Mouse (Mus musculus): ENCODE results near the gene Rbm20.

The Rbm20 gene

DNA sequence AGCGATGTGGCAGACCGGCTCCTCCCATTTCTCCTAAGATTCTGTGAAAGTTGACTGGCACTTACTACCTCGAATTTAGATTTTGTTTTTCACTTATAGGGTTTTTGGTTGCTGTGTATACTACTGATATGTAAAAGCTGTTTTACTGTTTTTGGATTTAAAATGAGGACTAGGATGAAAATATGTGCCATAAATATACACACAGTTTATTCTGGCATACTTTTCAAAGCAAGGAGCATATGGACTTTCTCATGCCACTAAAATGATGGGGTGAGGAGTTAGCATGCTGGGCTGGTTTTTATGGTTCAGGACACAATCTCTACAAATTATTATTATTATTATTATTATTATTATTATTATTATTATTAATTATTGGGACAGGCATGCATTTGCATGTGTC is 133.5 kb downstream of the Rbm20 start:
- DNase-seq (ENCODE audit: extremely low spot score), result no peak

DNA sequence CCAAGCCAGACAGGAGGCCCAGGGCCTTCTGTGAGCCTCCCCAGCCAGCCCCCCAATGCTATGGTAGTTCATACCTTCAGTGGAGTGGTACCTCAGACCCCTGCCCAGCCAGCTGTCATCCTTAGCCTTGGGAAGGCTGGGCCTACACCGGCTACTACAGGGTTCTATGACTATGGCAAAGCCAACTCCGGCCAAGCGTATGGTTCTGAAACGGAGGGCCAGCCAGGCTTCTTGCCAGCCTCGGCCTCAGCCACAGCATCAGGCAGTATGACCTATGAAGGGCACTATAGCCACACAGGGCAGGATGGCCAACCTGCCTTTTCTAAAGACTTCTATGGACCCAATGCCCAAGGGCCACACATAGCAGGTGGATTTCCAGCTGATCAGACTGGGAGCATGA is 136.5 kb downstream of the Rbm20 start:
- no peak for DNase-seq (ENCODE audit: extremely low spot score)

DNA sequence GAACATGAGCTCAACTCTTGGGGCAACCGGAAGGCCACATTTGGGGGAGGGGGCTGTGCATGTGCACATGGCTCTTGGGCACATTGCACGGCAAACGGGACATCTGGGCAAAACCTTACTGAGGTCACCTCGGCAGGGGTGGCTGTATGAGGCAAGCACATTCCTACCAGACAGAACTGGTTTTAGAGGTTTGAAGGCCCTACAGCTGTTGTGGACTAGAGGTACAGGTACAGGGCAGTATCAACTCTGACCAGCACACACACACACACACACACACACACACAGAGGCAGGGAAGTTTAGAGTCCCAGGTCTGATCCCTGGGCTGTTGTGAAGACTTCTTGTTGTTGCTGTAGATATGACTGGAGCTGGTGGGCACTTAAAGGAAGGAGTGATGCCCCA is 138.6 kb downstream of the Rbm20 start:
- no peak for DNase-seq (ENCODE audit: extremely low spot score)

DNA sequence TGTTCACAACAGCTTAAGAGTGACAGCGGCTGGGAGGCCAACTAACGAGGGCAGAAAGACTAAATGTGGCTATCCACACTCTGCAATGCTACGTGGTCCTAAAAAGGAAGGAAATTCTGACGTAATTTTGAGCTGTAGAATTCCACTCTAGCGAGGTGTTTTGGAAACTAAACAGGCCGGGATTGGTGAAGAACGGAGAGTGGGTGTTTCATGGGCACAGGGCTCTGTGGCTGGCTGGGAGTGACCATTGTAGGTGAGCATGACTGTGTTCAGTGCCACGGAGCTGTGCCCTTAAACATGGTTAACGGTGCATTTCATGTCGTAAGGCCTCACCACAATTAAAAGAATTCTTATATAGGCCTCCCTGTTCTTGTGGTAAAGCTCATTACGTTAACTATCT is 139.1 kb downstream of the Rbm20 start:
- DNase-seq (ENCODE audit: extremely low spot score), result no peak

DNA sequence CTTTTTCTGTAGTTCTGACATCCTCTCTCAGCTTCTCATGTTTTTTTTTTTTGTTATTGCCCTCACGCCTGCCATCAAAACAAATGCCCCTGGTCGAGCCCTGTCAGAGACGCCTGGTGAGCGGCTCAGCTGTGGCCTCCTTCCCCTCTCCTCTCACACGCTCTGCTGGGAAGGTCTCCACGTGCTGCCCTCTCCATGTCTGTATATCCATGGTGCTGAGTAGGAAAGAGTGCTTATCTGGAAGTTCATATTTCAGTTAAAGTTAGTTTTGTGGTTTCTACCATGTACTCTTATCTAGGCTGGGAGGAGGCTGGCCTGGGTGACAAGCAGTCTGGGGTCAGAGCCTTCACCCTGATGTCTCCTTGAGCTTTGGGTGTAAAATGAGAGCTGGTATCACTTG is 142.2 kb downstream of the Rbm20 start:
- DNase-seq (ENCODE audit: extremely low spot score), result no peak

DNA sequence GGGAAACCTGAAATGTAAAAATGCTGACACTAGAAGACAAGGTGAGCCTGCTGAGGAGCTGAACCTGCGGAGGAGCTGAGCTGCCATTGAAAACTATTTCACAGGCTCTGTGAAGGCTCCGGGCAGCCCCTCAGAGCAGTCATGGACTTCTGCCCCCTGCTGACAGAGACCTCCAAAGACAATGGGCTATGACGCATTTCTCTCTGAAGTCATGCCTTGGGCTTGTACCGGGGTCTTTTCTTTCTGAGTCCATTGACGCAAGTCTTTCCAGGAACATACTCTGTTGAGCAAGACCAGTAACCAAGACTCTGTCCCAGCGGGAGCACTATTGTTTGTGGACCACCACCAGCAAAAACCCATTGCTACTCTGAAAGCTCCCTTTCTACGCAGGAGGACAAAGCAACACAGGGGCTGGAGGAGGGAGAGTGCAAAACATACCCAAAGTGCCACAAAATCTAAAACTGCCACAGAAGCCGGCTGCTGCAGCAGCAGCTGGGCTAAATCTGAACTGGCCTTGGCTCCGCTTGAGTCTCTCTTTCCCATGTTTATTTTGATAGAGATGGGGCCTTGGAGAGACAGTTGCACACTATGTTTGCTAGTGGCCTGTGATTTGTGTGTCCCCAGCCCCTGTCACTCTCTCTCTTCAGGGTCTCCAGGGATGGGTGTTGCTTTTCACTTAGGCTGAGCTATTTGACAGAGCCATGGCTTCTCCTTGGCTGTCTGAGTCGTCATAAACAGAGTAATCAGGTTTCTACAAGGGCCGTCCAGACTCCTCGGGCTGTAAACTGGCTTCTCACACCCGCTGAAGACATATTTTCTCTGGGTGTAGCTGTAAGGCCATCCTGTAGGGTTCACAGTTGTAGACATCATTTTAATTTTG is 144.4 kb downstream of the Rbm20 start:
- no peak for DNase-seq (ENCODE audit: extremely low spot score)

DNA sequence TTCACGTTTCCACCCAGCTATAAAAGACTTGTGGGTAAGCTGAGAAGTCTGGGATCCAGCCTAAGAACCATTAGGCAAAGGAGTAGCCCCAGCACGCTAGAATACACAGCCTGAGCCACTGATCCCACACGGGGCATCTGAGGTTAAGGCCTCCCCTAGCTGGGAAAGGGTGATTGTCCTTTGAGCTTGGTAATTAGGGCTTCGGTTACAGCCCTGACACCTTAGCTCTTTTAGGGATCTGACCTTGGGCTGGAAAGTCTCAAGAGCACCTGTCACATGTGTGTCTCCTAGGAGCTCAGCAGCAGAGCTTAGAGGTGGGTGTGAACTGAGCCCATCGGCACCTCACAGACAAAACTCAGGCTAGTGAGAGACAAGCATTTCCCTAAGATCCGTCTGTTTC is 146.7 kb downstream of the Rbm20 start:
- no peak for DNase-seq (ENCODE audit: extremely low spot score)

DNA sequence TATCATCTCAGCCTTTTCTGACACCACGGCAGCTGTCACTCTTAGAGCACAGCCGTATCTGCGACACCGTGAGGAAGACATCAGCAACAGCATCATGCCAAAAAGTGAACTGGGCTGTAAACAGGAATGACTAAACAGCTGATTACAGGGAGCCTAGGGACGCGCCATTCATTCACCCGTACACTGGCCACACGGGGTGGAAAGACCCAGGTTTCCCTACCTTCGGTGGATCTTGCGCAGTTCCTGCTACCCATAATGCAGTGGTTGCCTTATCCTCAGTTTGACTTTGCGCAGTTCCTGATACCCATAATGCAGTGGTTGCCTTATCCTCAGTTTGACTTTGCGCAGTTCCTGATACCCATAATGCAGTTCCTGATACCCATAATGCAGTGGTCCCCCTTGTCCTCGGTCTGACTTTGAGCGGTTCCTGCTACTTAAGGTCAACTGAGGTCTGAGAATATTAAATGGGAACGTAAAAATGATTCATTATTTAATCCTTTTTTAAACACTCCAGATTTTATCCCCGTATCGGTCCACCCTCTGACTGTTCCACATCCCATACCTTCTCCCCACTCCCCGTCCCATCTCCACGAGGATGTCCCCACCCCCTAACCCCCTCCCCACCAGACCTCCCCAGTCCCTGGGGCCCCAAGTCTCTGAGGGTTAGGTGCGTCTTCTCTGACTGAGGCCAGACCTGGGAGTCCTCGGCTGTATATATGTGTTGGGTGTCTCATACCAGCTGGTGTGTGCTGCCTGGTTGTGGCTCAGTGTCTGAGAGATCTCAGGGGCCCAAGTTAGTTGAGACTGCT is 148.0 kb downstream of the Rbm20 start:
- DNase-seq (ENCODE audit: extremely low spot score), result no peak

DNA sequence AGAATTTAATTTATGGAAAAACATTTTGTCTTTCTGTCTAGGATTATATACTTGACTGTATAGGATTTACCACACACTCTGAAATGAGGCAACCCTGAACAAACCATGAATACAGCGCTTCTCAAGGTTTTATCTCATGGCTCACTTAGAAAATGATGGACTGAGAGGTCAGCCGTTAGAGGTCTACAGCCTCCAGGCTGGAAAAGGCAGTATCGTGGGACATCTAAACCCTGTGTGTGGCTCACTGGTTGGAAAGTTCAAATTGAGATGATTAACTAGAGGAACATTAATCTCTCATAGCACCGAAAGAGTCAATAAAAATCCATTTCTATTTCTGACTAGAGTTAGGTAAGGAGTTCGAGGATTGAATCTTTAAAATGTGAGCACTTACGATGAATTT is 152.9 kb downstream of the Rbm20 start:
- DNase-seq (ENCODE audit: extremely low spot score), result no peak

DNA sequence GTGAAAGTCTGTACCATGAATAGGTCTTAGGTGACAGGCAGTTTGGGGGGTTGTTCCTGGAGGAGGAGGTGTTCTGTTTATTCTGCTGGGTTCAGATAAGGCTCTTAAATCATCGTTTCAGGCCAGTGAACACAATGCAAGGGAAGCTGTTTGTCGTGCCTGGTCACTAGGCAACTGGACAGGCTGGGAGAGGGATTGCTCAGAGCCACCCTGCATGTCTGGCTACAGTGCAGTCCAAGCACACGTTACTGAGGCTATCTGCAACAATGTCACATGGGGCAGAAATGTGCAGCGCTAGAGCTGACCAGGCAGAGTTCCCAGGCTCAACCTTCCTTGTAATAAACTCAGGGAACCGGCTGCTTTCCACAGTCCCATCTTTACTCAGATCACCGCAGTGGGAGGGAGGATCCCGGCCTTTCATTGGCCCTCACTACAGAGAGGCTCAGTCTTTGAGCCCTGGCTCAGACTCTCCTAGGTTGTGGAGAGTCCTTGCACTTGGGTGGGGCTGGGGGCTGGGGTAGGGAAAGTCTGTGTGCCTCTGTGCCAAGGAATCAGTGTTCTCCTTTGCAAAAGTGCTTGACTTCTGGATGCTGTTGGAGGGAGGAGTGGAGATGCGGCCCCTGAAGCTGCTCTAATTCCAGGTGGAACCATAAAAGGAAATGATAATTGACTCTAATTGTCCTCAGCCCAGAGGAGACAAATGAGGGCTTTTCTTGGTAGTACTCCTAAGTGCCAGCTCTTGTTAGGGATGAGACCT is 153.5 kb downstream of the Rbm20 start:
- DNase-seq (ENCODE audit: extremely low spot score), result peak; percentile 56

DNA sequence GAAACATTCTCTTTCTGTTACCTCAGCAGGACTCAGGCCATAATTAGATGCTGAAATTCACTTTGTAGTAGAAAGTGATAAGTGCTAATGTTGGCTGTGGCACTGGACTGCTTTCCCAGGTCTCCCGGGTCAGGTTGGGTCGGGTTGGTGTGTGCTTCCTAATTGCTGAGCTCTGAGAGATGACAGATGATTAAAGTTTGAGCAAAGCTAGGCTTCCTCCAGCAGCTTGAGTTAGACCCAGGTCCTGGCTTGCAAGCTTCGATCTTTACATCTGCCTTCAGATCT is 154.0 kb downstream of the Rbm20 start:
- DNase-seq (ENCODE audit: extremely low spot score), result no peak

DNA sequence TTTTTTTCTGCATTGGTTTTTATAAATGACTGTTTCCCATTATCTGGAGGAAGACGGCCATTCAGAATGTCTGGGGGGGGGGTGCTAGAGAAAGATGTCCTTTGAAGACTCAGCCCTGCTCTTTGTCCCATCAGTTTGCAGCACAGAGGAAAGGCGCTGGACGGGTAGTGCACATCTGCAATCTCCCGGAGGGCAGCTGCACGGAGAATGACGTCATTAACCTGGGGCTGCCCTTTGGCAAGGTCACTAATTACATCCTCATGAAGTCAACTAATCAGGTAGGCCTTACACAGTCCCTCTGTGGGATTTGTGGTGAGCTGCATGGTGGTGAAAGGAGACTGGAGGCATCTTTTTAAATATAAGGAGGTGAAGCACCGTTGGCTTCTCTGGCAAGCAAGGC is 155.4 kb downstream of the Rbm20 start:
- DNase-seq (ENCODE audit: extremely low spot score), result no peak

DNA sequence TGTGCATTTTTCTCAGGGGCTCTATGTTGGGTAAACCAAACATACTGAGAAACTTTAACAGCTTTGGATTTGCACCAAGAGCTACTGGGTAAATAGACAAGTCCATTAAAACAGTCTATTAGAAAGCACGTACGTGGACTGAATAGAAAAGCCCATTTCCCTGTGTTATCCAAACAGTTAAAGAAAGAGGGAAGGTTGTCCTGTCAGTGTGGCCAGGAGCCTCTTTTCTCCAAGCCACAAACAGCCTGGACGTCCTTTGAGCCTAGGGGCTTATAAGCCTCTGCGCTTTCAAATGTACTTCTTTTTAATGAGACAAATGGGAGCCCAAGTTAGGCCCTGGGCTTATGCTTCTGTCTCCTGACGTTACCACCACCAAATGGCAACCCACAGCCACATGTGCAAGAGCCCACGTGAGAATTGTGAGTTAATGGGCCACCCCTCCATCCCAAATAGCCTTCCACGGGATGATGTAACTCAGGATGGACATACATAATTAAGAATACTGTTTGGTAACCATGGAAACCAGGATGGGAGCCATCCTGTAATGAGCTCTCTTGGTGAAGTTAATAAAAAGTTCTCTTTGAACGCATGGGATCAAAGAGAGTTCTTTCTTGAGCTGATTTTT is 156.8 kb downstream of the Rbm20 start:
- DNase-seq (ENCODE audit: extremely low spot score), result no peak

DNA sequence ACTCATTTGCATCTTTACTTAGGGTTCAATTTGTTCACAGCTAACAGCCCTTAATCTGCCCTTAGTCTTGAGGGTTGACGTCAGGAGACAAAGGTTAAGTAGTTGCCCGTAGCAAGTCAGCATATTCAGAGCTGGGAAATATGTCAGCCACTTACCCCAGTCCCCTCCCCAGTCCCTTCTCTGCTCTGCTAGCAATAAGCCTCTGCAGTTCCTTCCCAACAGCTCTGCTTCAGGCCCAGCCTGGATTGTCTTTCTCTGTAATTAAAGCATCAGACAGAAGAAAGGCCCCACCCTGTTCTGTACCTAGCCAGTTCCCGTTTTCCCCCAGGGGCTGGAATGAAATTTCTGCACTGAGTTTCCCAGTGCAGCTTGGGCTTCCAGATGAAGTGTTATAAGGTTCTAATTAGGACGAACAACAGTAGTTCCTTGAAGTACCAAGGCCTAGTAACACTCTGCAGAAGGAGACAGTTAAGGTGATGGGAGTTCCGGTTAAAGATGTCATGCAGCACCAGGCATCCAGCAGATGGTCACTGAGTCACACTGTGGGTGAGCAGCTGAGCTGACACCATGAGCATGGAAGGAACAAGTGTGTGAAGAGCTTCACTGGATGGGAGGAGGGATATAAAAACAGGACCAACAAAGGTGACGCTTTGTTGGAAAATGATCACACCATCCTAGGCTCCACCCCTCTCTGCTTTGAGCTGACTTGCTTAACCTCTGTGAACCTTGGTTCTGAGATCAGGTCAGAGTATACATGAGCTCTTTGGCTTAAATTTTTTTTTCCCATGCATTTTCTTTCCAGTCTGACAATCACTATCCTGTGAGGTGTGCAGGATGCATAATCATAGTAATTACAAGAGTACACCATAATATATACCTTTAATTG is 159.7 kb downstream of the Rbm20 start:
- no peak for DNase-seq (ENCODE audit: extremely low spot score)

DNA sequence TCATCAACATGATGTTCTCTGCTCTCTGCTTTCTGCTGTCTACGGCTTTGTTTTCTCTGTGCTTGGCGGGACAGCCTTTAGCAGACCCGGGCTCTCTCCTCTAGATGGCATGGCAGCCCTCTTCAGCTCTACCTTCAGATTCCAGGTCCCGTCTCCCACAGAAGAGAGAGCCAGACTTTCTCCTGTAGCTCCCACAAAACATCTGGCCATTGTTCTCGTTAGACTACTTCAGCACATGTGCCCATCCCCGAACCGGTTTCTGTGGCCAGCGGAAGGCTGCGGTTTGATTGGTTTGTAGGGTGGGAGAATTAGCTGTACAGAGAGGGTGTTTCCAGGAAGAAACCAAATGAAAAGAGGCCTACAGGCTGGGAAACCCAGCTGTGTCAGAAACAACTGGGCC is 161.7 kb downstream of the Rbm20 start:
- no peak for DNase-seq (ENCODE audit: extremely low spot score)

DNA sequence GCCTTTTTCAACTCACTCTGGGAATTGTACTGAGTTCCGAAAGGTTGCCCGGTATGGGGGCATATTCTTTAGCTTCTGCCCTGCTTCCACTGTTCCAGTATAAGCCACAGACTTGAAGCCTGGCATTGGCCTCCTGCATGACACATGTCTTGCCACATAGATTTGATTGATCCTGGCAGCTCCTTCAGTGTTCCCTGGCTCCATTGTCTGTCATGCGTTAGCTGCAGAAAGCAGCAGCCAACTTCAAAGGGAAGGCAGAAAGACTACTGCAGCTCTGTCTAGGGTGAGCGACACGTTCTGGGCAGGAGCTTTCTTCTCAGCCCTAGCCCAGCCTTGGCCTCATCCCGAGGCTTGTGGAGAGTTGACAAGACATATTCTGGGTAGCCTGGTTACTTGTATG is 162.7 kb downstream of the Rbm20 start:
- DNase-seq (ENCODE audit: extremely low spot score), result no peak

DNA sequence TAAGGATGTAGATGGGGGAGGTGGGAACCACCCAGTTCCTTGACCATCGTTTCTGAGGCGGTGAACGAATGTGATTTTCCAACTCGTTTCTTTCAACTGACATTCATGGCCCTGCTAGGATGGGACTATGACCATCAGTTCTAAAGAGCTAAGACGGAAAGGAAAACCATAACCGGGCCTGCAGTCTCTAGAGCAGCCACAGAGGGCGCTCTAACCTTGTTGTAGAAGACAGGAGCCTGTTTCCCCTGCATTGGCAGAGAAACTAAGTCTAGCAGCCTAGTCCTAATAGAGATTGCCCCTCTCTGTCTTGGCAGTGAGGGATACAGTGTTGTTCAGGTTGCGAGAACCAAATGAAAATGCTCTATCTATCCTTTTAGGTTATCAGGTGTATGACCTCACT is 164.8 kb downstream of the Rbm20 start:
- no peak for DNase-seq (ENCODE audit: extremely low spot score)

DNA sequence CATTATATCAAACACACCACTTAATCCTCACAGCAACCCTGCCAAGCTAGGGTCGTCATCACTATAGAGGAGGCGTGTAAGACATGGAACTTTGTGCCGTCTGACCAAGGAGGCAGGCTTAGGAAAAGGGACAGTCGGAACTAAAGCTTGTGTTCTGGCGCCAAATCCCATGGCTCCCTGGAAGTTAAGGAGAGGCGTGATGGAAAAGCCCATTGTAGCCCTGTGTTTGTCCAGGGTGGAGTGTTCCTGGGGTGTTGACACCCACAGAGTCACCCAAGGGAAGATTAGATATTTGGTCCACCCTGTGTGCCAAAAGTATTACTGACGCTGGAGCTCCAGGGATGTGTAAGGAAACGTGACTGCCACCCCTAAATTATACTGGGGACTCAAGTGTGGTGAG is 166.9 kb downstream of the Rbm20 start:
- DNase-seq (ENCODE audit: extremely low spot score), result no peak

DNA sequence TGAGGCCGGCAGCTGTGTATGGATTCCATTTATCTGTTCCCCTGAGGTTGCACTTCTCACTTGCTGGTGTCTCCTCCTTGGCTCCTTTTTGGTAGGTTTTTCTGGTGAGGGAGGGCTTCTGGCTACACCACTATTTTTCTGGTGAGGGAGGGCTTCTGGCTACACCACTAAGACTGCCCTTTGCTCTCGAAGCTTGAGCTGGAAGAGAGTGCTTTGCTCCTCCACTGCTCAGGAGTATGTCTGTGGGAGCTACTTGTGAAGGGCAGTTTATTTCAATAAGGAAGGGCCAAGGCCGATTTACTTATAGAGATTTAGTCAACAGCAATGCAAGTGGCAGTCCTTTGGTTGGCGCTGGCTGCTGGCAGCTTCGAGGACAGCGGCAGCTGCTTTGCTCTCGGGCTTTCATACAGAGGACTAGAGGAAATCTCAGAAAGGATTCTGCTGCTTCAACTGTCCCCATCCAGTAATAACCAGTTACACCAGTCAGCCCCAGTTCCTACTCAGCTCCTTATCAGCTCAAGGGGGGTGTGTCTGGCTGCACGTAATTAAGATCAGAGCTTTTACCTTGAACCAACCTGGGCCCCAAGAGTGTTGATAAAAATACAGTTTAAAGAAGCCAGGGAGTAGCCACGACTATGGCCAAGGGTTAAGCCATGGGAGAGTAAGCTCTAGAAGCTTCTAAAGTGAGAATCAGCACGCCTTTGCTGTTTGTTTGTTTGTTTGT is 171.3 kb downstream of the Rbm20 start:
- no peak for DNase-seq (ENCODE audit: extremely low spot score)

DNA sequence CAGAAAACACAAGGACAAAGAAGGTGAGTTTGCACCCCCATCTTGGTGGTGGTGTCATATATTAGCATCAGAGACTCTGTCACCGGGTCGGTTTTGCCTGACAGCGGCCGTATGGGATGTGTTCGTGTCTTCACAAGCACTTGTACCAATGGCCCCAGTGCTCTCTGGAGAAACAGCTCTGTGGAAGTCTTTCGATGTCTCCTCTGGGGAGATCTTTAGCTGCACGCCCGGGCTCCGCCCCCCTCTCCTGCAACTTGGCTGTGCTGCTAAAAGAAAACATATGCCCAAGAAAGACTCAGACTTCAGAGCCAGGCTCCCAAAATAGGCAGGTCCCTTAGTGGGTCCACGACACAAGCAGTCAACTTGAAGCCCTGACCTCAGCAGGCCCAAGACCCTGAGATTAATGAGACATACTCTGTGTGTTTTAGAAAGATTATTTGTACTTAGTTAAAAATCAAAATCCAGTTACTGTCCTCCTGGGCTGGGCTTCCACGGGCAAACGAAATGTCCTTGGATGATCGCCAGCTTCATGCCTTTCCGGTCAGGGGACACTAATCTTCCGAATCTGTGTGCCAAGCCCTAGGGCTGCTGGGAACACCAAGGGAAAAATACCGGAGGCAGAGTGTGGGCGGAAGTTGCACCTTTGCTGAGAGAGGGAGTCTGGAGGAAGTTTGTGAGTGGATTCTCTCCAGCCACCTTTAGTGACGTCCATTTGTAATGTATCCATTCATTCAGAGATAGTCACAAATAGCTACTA is 173.2 kb downstream of the Rbm20 start:
- DNase-seq (ENCODE audit: extremely low spot score), result no peak

All from embryo, embryonic 9.5 days (tissue).